Mouse (Mus musculus) CH12.LX (cell line): Measurements from ENCODE around the gene Ap1ar. TPM values are rescaled to one million over a fixed set of nuclear protein-coding genes. Genes with fewer than 3 reads are reported as not detected.

Experiments
- DNase-seq: peaks from one replicate; pipeline ENCODE4 v3.0.0-alpha.2; 2013; ENCODE audit errors: extremely low read depth
- H3K27ac ChIP-seq: 2 replicates; pipeline ENCODE4 v1.5.1; 2012; ENCODE audit warnings: low read depth, mild to moderate bottlenecking, control low read depth, moderate library complexity; ENCODE audit not compliant: insufficient read depth
- H3K27me3 ChIP-seq: replicated peaks from 2 replicates; pipeline ENCODE3; 2012; ENCODE audit warnings: inconsistent platforms
- H3K36me3 ChIP-seq, 2 experiments: replicated peaks in 1 of 2; 2 replicates each; pipeline versions ENCODE3 to v1.6.1; 2012; ENCODE audit warnings: inconsistent platforms in 1 of 2, low read length in 1 of 2, mild to moderate bottlenecking in 1 of 2, mixed read lengths in 1 of 2, moderate library complexity in 1 of 2; ENCODE audit not compliant: control insufficient read depth in 1 of 2, insufficient read depth in 1 of 2
- H3K4me1 ChIP-seq, 2 experiments: 2 replicates each; pipeline ENCODE4 v1.6.1; 2012; ENCODE audit warnings: inconsistent platforms in 1 of 2, moderate library complexity in 1 of 2; ENCODE audit not compliant: insufficient read depth in 2 of 2, control insufficient read depth in 1 of 2
- H3K4me2 ChIP-seq: 2 replicates; pipeline ENCODE4 v1.6.1; 2012; ENCODE audit warnings: low read depth, mild to moderate bottlenecking, control low read depth; ENCODE audit not compliant: poor library complexity, insufficient read depth, severe bottlenecking
- H3K4me3 ChIP-seq, 3 experiments: fragments of 150-350 bp in 1 of 3; sonication (generic) in 1 of 3; replicated peaks in 1 of 3; 2 replicates each; pipeline versions ENCODE3 to v1.5.1; 2011 to 2012; ENCODE audit warnings: low read depth in 2 of 3, low read length in 2 of 3, mild to moderate bottlenecking in 2 of 3, moderate library complexity in 2 of 3, control low read depth in 1 of 3, improper control_type of control experiment in 1 of 3, inconsistent platforms in 1 of 3, mixed read lengths in 1 of 3; ENCODE audit not compliant: poor library complexity in 1 of 3
- H3K79me2 ChIP-seq: replicated peaks from 2 replicates; pipeline ENCODE4 v1.6.1; 2012; ENCODE audit warnings: mild to moderate bottlenecking, moderate library complexity; ENCODE audit not compliant: control insufficient read depth, poor library complexity, insufficient read depth, severe bottlenecking; ENCODE audit errors: extremely low read depth
- H3K9ac ChIP-seq: 2 replicates; pipeline ENCODE4 v1.6.1; 2012; ENCODE audit warnings: low read depth, mild to moderate bottlenecking, control low read depth, moderate library complexity; ENCODE audit not compliant: insufficient read depth
- H3K9me3 ChIP-seq: replicated peaks from 2 replicates; pipeline ENCODE3; 2012; ENCODE audit warnings: low read length, inconsistent platforms, mixed read lengths
- BHLHE40 ChIP-seq: IDR thresholded peaks from 2 replicates; pipeline ENCODE4 v1.6.1; 2011; ENCODE audit warnings: mild to moderate bottlenecking, low read depth, low read length, improper control_type of control experiment
- CHD2 ChIP-seq: IDR thresholded peaks from 2 replicates; pipeline ENCODE4 v1.6.1; 2011; ENCODE audit warnings: low read length, improper control_type of control experiment
- CTCF ChIP-seq, 2 experiments: IDR thresholded peaks in 1 of 2; conservative IDR thresholded peaks in 1 of 2; 2 replicates each; pipeline ENCODE4 v1.5.1; 2011 to 2012; ENCODE audit warnings: low read depth in 2 of 2, low read length in 2 of 2, improper control_type of control experiment in 1 of 2, inconsistent platforms in 1 of 2, mild to moderate bottlenecking in 1 of 2, moderate library complexity in 1 of 2
- E2F4 ChIP-seq: IDR thresholded peaks from 2 replicates; pipeline ENCODE4 v1.6.1; 2011; ENCODE audit warnings: low read depth, low read length, improper control_type of control experiment; ENCODE audit not compliant: insufficient replicate concordance
- JUN ChIP-seq: IDR thresholded peaks from 2 replicates; pipeline ENCODE4 v1.6.1; 2011; ENCODE audit warnings: low read depth, mild to moderate bottlenecking, low read length, improper control_type of control experiment, moderate library complexity; ENCODE audit not compliant: insufficient read depth
- KAT2A ChIP-seq: IDR thresholded peaks from 2 replicates; pipeline ENCODE4 v1.6.1; 2012; ENCODE audit warnings: low read length, improper control_type of control experiment, inconsistent platforms; ENCODE audit not compliant: insufficient replicate concordance
- MAFK ChIP-seq: IDR thresholded peaks from 2 replicates; pipeline ENCODE4 v1.6.1; 2011; ENCODE audit warnings: low read length, improper control_type of control experiment; ENCODE audit not compliant: insufficient replicate concordance
- MAX ChIP-seq: IDR thresholded peaks from 2 replicates; pipeline ENCODE4 v1.6.1; 2011; ENCODE audit warnings: low read length, improper control_type of control experiment
- PAX5 ChIP-seq: IDR thresholded peaks from 2 replicates; pipeline ENCODE4 v1.6.1; 2012; ENCODE audit warnings: low read length, inconsistent platforms, mixed read lengths
- POLR2AphosphoS2 ChIP-seq: IDR thresholded peaks from 2 replicates; pipeline ENCODE4 v1.6.1; 2011; ENCODE audit warnings: low read depth, low read length, improper control_type of control experiment
- RAD21 ChIP-seq: IDR thresholded peaks from 2 replicates; pipeline ENCODE4 v1.6.1; 2011; ENCODE audit warnings: low read depth, mild to moderate bottlenecking, low read length, improper control_type of control experiment, moderate library complexity
- SIN3A ChIP-seq: IDR thresholded peaks from 2 replicates; pipeline ENCODE4 v1.6.1; 2012; ENCODE audit warnings: low read length, improper control_type of control experiment, inconsistent platforms
- USF2 ChIP-seq: conservative IDR thresholded peaks from 2 replicates; pipeline ENCODE4 v1.6.1; 2011; ENCODE audit warnings: low read depth, low read length, improper control_type of control experiment
- ZKSCAN1 ChIP-seq: IDR thresholded peaks from 2 replicates; pipeline ENCODE4 v1.6.1; 2012; ENCODE audit warnings: low read depth, inconsistent platforms, low read length, improper control_type of control experiment, borderline replicate concordance
- ZNF384 ChIP-seq: IDR thresholded peaks from 2 replicates; pipeline ENCODE4 v1.6.1; 2012; ENCODE audit warnings: low read depth, low read length, improper control_type of control experiment, inconsistent platforms
- dilution Hi-C: fragments of 300-500 bp; cut with MboI; formaldehyde crosslinking; loops from 2 replicates; pipeline ENCODE4 v1.14.3; 2020; ENCODE audit warnings: low sequenced_read_pairs; ENCODE audit not compliant: extremely low pct_unique_long_range_greater_than_20kb, extremely low pct_ligation_motif_present
- in situ Hi-C: fragments of 300-500 bp; cut with MboI; formaldehyde crosslinking; loops from 3 replicates; pipeline ENCODE4 v1.14.3; 2019; ENCODE audit warnings: low sequenced_read_pairs, low pct_ligation_motif_present, low pct_unique_long_range_greater_than_20kb, mixed read lengths
- polyA plus RNA-seq: library from polyadenylated mRNA; unstranded; fragments of >175 nt; gene quantifications from 2 replicates; pipeline ENCODE4 v1.2.1, GENCODE M21; 2012; ENCODE audit warnings: low read depth; ENCODE audit not compliant: insufficient read length
- total RNA-seq, 2 experiments: library from RNA; depleted of rRNA; stranded (reverse); fragments of 300-350 nt in 1 of 2; fragments of >200 nt in 1 of 2; gene quantifications; 2 replicates each; pipeline ENCODE4 v1.2.3; 2012 to 2014

The Ap1ar gene
- total and polyA plus RNA-seq, 3 experiments: 45.8 to 64.4 (median 51.2) TPM

- no peaks in the 10 kb centered on the region for H3K27me3 ChIP-seq
- H3K9ac ChIP-seq: no peak overlapping the region
- in situ Hi-C loops (no loop called here), dilution Hi-C loops (no loop called here)
- H3K9me3 ChIP-seq: no peaks in the 10 kb centered on the region
- TF ChIP-seq ZKSCAN1: no peak
- TF ChIP-seq ZNF384: no peak
- no peak for TF ChIP-seq PAX5
- no peak for TF ChIP-seq KAT2A
- no peaks in the 10 kb centered on the region; the same call in 1 of the 2 replicates for H3K79me2 ChIP-seq
- H3K27ac ChIP-seq: no peak overlapping the region
- H3K4me3 ChIP-seq: no peak overlapping the region
- H3K4me1 ChIP-seq: peaks cover 0 to 5% of the 10 kb centered on the region in 2 experiments; a peak in 3 of 4 replicates
- DNase-seq: no peak
- peaks cover 20 to 66% of the 10 kb centered on the region in 2 experiments for H3K36me3 ChIP-seq
- no peak overlapping the region for H3K4me2 ChIP-seq
Observed at GRCm38 (mm10) chr3:127818694-127819663, 18.3 kb downstream of the Ap1ar start.

GRCm38 (mm10) chr3:127817120-127817683 is 20.1 kb downstream of the Ap1ar start:
- H3K27me3 ChIP-seq: no peaks in the 10 kb centered on the region
- no peak for TF ChIP-seq MAX
- no peak for TF ChIP-seq E2F4
- no peak for TF ChIP-seq POLR2AphosphoS2
- TF ChIP-seq MAFK: no peak
- TF ChIP-seq JUN: no peak
- no peak for TF ChIP-seq CHD2
- TF ChIP-seq BHLHE40: no peak
- no peak for TF ChIP-seq USF2
- TF ChIP-seq SIN3A: no peak
- TF ChIP-seq RAD21: no peak
- TF ChIP-seq CTCF (conservative IDR thresholded peaks at IDR 0.05 in 1 of 2, IDR thresholded peaks at IDR 0.05 in 1 of 2; ENCODE audit: low read depth in 2 of 2, low read length in 2 of 2): no peak
- TF ChIP-seq, all 38 proteins: peak for 0
- Histone ChIP-seq H3K36me3 (peaks cover 24 to 76% of the 10 kb centered on the region in 2 experiments), H3K9me3 (no peaks in the 10 kb centered on the region), H3K27ac (no peak overlapping the region), H3K4me2 (no peak overlapping the region), H3K79me2 (no peaks in the 10 kb centered on the region), H3K9ac (no peak overlapping the region), H3K4me3 (no peak overlapping the region), H3K4me1 (no peaks in the 10 kb centered on the region)
- dilution Hi-C loops (no loop called here), in situ Hi-C loops (no loop called here)
- DNase-seq: no peak
